Mouse (Mus musculus) erythroblast, adult 5-6 weeks (primary cell): ENCODE results near the gene Ifitm10. TPM values are rescaled to one million over a fixed set of nuclear protein-coding genes. Genes with fewer than 3 reads are reported as not detected.
"Not testable (repeated sequence)": the region's sequence is repeated elsewhere in the genome, so short reads cannot be mapped to it uniquely, and the experiment has no call there.

Source experiments
- ATAC-seq: replicated peaks from 2 replicates; pipeline ENCODE4 v1.8.0; 2016; ENCODE audit warnings: moderate number of reproducible peaks, mild to moderate bottlenecking, moderate TSS enrichment, inconsistent platforms; ENCODE audit not compliant: poor library complexity, low FRiP score, severe bottlenecking
- total RNA-seq, 2 experiments: library from RNA; stranded (forward) in 1 of 2; stranded (reverse) in 1 of 2; fragments of 150-400 nt in 1 of 2; fragments of 200-764, 138-1000 nt in 1 of 2; gene quantifications; 2 replicates each; pipeline versions ENCODE4 v1.2.3 to v1.2.4; 2015 to 2017; ENCODE audit warnings: low replicate concordance in 2 of 2

The Ifitm10 gene
- total RNA-seq, 2 experiments from 2014 or later, result 1.2 TPM; not detected in 1

DNA sequence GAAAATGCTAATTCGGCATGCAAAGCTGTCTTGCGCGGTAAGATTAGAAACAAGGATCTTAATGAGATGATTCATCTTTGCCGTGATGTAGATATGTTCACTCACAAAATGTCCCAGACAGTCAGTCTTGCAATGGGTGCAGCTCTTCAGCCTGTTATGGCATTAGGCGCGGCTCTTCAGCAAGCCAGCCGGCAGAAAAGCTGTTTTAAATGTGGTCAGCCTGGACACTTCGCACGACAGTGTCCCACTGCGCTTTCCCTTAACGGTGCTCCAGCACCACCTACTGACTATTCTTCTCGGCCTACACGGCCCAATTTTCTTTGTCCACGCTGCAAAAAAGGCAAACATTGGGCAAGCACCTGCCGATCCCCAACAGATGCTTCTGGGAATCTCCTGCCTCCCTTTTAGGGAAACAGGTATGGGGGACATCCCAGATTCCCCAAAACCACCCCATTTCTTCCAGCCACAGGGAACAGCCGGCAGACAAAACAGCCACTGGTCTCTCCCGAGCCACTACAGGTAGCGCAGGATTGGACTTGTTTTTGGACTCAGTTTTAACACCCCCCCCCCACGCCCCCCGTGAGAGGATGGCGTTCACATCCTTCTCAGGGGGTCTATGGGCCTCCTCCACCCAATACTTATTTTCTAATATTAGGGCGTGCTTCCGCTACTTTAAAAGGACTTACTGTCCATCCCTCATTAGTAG lies 88.3 kb downstream of the Ifitm10 start:
- ATAC-seq, result no peak

DNA sequence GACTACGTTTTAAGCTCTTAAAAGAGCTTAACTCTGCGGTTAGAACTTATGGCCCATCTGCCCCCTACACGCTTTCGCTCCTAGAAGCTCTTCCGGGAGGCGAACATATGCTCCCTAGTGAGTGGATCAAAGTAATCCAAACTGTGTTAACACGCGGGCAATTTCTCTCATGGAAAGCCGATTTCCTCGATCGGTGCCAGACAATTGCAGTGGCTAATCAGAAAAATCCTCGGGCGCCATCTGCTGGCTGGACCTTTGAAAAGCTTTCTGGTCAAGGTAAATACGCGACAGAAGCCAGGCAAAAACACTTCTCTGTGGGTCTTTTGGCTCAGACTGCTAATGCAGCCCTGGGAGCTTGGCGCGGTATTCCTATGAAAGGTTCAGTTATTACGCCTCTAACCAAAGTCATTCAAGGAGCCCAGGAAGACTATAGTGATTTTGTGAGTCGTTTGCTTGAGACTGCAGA lies 88.9 kb downstream of the Ifitm10 start:
- ATAC-seq, result peak; percentile 66

DNA sequence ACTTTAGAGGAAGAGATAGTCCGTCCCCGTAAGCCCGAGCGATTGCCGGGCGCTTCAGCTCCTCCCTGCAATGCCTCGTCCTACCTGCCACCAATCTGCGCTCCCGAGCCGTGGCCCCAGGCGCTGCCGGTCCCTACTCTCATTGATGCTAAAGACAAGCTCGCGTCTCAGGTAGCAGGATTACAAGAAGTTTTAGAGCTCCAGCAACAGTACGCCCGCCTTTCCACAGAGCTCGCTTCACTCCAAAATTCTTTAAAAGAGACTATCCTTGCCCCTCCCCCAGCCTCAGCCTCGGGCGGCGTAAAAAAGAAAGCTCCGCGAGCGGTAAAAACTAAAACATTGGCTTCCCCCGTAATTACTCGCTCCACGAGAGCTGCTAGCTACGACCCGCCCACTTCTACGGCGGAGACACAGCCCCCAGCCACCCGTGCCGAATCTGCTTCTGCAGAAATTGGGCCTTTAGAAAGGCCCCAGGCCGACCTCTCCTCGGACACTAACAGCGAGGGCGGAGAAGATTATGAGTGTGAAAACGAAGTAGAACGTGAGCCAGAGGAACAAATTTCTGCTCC lies 89.4 kb downstream of the Ifitm10 start:
- ATAC-seq, result 0 out of 2 replicates have a peak, but pooled peaks have one; percentile 24

DNA sequence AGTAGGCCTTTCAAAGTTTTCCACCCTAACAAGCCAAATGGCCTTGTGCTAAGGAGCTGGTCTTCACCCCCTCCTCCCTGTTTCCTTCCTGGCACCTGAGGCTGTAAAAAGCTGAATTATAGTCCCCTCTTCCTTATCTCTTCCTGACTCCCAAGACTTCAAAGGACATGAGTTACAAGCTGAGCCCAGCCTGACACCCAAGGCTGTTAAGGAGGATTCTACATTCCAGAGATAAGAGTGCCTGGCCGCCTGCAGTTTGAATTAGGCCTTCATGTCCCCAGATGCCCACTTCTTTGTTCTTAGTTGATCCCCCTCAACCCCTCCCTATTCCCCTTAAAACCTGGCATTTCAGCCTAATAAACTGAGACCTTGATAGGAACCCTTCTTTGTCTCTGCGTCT lies 90.7 kb downstream of the Ifitm10 start:
- not testable (repeated sequence) for ATAC-seq

DNA sequence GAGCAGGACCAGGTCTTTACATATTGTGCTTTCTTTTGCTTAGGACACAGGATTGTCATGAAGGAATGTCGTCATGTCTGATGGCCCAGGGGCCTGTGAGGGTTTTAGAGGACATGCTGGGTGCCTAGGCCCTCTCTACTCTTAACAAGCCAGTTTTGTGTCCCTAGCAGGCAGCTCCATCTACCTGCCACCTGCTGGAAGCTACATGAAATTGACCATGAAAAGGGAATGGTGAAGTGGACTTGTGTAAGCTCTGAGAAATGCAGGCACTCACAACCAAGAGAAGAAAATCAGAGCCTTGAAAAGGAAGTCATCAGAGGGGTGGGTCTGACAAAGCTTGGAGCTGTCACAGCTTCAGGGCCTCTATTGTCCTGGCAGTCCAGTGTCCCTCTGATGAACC lies 94.3 kb downstream of the Ifitm10 start:
- ATAC-seq, result not testable (repeated sequence)

DNA sequence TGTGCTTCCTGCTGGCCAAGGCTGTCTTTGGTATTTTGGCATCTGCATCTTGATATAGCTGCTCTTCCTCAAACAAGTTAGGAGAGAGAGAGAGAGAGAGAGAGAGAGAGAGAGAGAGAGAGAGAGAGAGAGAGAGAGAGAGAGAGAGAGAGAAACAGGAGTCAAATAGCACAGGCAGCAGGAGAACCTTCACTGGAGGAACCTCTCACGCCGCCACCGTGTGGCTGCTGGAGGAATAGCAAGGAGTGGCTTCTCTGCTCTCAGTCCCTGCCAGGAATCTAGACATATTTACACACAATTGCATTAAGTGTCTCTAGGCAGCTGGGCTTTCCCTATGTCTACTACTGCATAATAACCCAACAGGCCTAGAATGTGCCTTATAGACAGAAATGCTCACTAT lies 95.4 kb downstream of the Ifitm10 start:
- ATAC-seq, result peak; percentile 78

Other genes with a start within 250 kb of the Ifitm10 start
- gene Gm39115, start 237.7 kb downstream of the Ifitm10 start, total RNA-seq (2015; ENCODE audit: low replicate concordance), result not detected in 2 replicates
- gene Gm39115, start 237.7 kb downstream of the Ifitm10 start, total RNA-seq (2017; ENCODE audit: low replicate concordance), result not detected in 2 replicates
- not detected in 2 replicates for gene Gm45337, start 229.1 kb downstream of the Ifitm10 start, total RNA-seq (2015; ENCODE audit: low replicate concordance)
- gene Gm45337, start 229.1 kb downstream of the Ifitm10 start, total RNA-seq (2017; ENCODE audit: low replicate concordance), result not detected in 2 replicates
- gene Gm29735, start 216.6 kb downstream of the Ifitm10 start, total RNA-seq (2015; ENCODE audit: low replicate concordance), result not detected in 2 replicates
- gene Gm29735, start 216.6 kb downstream of the Ifitm10 start, total RNA-seq (2017; ENCODE audit: low replicate concordance), result not detected in 2 replicates
- not detected in 2 replicates for gene Gm4553, start 208.0 kb downstream of the Ifitm10 start, total RNA-seq (2015; ENCODE audit: low replicate concordance)
- not detected in 2 replicates for gene Gm4553, start 208.0 kb downstream of the Ifitm10 start, total RNA-seq (2017; ENCODE audit: low replicate concordance)
- not detected in 2 replicates for gene Krtap5-2, start 197.7 kb downstream of the Ifitm10 start, total RNA-seq (2015; ENCODE audit: low replicate concordance)
- not detected in 2 replicates for gene Krtap5-2, start 197.7 kb downstream of the Ifitm10 start, total RNA-seq (2017; ENCODE audit: low replicate concordance)
- gene Gm10153, start 183.4 kb downstream of the Ifitm10 start, total RNA-seq (2015; ENCODE audit: low replicate concordance), result not detected in 2 replicates
- gene Gm10153, start 183.4 kb downstream of the Ifitm10 start, total RNA-seq (2017; ENCODE audit: low replicate concordance), result not detected in 2 replicates
- gene Krtap5-3, start 172.4 kb downstream of the Ifitm10 start, total RNA-seq (2015; ENCODE audit: low replicate concordance), result not detected in 2 replicates
- gene Krtap5-3, start 172.4 kb downstream of the Ifitm10 start, total RNA-seq (2017; ENCODE audit: low replicate concordance), result not detected in 2 replicates
- not detected in 2 replicates for gene Gm7579, start 161.9 kb downstream of the Ifitm10 start, total RNA-seq (2015; ENCODE audit: low replicate concordance)
- gene Gm7579, start 161.9 kb downstream of the Ifitm10 start, total RNA-seq (2017; ENCODE audit: low replicate concordance), result not detected in 2 replicates
- gene Krtap5-5, start 143.8 kb downstream of the Ifitm10 start, total RNA-seq (2015; ENCODE audit: low replicate concordance), result not detected in 2 replicates
- not detected in 2 replicates for gene Krtap5-5, start 143.8 kb downstream of the Ifitm10 start, total RNA-seq (2017; ENCODE audit: low replicate concordance)
- gene Gm40460, start 132.7 kb downstream of the Ifitm10 start, total RNA-seq (2015; ENCODE audit: low replicate concordance), result not detected in 2 replicates
- gene Gm40460, start 132.7 kb downstream of the Ifitm10 start, total RNA-seq (2017; ENCODE audit: low replicate concordance), result not detected in 2 replicates
- gene Gm2431, start 115.4 kb downstream of the Ifitm10 start, total RNA-seq (2015; ENCODE audit: low replicate concordance), result not detected in 2 replicates
- not detected in 2 replicates for gene Gm2431, start 115.4 kb downstream of the Ifitm10 start, total RNA-seq (2017; ENCODE audit: low replicate concordance)
- not detected in 2 replicates for gene Gm4559, start 99.4 kb downstream of the Ifitm10 start, total RNA-seq (2015; ENCODE audit: low replicate concordance)
- not detected in 2 replicates for gene Gm4559, start 99.4 kb downstream of the Ifitm10 start, total RNA-seq (2017; ENCODE audit: low replicate concordance)
- gene Krtap5-1, start 76.6 kb downstream of the Ifitm10 start, total RNA-seq (2015; ENCODE audit: low replicate concordance), result not detected in 2 replicates
- not detected in 2 replicates for gene Krtap5-1, start 76.6 kb downstream of the Ifitm10 start, total RNA-seq (2017; ENCODE audit: low replicate concordance)
- not detected in 2 replicates for gene Krtap5-4, start 70.2 kb downstream of the Ifitm10 start, total RNA-seq (2015; ENCODE audit: low replicate concordance)
- not detected in 2 replicates for gene Krtap5-4, start 70.2 kb downstream of the Ifitm10 start, total RNA-seq (2017; ENCODE audit: low replicate concordance)
- not detected in 2 replicates for gene Gm49369, start 8.9 kb upstream of the Ifitm10 start, total RNA-seq (2015; ENCODE audit: low replicate concordance)
- 121 and 215 TPM in 2 replicates for gene Gm49369, start 8.9 kb upstream of the Ifitm10 start, total RNA-seq (2017; ENCODE audit: low replicate concordance)
- 138 and 155 TPM in 2 replicates for gene Ctsd, start 14.3 kb upstream of the Ifitm10 start, total RNA-seq (2015; ENCODE audit: low replicate concordance)
- 126 and 150 TPM in 2 replicates for gene Ctsd, start 14.3 kb upstream of the Ifitm10 start, total RNA-seq (2017; ENCODE audit: low replicate concordance)
- gene Syt8, start 61.1 kb upstream of the Ifitm10 start, total RNA-seq (2015; ENCODE audit: low replicate concordance), result not detected in 2 replicates
- not detected in 2 replicates for gene Syt8, start 61.1 kb upstream of the Ifitm10 start, total RNA-seq (2017; ENCODE audit: low replicate concordance)
- 19.6 TPM in 1 of 2 replicates, not detected in the other for gene Tnni2, start 68.1 kb upstream of the Ifitm10 start, total RNA-seq (2015; ENCODE audit: low replicate concordance)
- gene Tnni2, start 68.1 kb upstream of the Ifitm10 start, total RNA-seq (2017; ENCODE audit: low replicate concordance), result 2.0 and 6.4 TPM in 2 replicates
- gene Lsp1, start 87.1 kb upstream of the Ifitm10 start, total RNA-seq (2015; ENCODE audit: low replicate concordance), result 119 and 155 TPM in 2 replicates
- 98.7 and 120 TPM in 2 replicates for gene Lsp1, start 87.1 kb upstream of the Ifitm10 start, total RNA-seq (2017; ENCODE audit: low replicate concordance)
- gene Tnnt3, start 125.1 kb upstream of the Ifitm10 start, total RNA-seq (2015; ENCODE audit: low replicate concordance), result not detected in 2 replicates
- gene Tnnt3, start 125.1 kb upstream of the Ifitm10 start, total RNA-seq (2017; ENCODE audit: low replicate concordance), result 2.0 TPM in 1 of 2 replicates, not detected in the other
- not detected in 2 replicates for gene Mrpl23, start 158.9 kb upstream of the Ifitm10 start, total RNA-seq (2015; ENCODE audit: low replicate concordance)
- 3.7 and 8.1 TPM in 2 replicates for gene Mrpl23, start 158.9 kb upstream of the Ifitm10 start, total RNA-seq (2017; ENCODE audit: low replicate concordance)